Mouse (Mus musculus) adrenal gland (tissue): ENCODE data around the gene Crk.

ENCODE experiments used
- intact Hi-C: fragments of 180-260 bp; cut with DNase I; formaldehyde crosslinking; loops from one replicate; pipeline ENCODE4 v1.15.1; 2025

Gene Crk

DNA sequence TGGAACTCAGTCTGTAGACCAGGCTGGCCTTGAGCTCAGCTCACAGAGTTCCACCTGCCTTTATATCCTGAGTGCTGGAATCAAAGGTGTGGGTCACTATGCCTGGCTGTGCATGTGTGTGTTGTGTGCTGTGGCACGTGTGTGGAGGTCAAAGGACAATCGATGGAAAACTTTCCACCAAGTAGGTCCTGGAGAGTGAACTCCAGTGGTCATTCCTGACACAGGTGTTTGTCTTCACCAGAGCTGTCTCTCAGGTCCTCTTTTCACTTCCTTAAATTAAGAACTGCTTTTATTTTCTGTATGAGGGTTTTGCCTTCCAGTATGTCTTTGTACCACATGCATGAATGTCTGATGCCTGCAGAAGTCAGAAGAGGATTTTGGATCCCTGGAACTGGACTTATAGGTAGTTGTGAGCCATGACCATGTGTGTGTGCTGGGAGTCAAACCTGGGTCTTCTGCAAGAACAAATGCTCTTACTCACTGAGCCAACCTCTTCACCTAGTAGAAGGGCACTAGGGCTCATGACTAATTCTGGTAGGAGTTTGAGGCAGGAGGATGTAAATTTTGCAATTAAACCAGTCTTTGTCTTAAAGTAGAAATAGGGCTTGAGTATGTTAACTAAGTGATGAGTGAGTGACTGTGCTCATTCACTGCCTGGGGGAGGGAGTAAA lies 58.9 kb downstream of the Crk start:
- intact Hi-C loops, result no loop called here

DNA sequence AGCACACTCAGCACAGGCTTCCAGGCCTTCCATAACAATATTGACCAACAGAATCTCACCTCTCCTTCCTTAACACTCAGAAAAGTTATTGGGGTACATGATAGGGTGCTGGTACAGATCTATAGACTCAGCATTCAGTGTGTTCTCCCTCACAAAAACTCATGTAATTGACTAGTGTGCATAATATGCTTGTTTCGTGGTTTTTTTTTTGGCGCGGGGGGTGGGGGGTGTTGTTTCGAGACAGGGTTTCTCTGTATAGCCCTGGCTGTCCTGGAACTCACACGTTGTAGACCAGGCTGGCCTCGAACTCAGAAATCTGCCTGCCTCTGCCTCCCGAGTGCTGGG lies 59.4 kb downstream of the Crk start:
- intact Hi-C loops, result no loop called here

DNA sequence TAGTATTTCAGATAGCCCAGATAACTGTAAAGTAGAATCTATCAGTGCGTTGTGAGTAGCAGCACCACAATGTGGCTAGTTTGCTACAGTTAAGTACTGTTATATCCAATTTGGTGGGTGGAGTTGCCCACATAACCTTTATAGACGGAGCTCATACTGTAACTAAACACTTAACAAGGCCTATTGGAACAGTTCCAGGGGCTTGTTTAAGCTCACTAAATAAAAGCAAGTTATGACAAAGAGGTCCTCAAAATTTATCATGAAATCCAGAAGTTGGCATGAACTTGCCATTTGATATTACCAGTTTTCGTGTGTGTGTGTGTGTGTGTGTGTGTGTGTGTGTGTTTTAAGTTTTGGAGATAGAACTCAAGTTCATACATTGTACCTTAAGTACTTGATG lies 61.1 kb downstream of the Crk start:
- intact Hi-C loops, result no loop called here

DNA sequence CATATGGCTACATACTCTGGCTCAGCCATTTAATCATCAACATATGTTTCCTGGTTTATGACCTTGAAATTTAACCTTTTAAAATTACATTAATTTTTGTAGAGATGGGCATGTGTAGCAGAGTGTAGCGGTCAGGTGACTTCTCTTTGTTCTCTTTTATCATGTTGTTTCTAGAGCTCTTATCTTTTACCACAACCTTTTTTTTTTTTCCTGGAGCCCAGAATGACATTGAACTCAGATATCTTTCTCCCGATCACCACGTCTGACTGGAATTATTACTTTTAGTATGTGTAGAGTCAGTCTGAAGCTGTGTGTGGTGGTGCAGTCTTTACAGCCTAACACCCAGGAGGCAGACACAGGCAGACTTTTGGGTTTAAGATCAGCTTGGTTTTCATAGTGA lies 62.6 kb downstream of the Crk start:
- intact Hi-C loops, result no loop called here

DNA sequence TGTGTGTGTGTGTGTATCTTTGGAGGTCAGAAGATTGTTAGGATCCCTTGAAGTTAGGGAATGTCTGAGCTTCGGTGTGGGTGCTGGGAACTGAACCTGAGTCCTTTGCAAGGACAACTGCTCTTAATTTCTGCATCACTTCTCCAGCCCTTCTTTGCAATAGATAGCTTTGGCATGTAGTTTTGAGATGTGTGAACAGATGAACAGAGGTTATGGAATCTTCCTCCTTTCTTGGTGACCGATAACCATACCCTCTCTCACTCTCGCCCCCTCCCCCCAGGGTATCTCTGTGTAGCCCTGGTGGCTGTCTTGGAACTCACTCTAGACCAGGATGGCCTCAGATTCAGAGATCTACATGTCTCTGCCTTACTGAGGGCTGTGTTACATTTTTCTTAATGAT lies 65.7 kb downstream of the Crk start:
- intact Hi-C loops, result no loop called here

DNA sequence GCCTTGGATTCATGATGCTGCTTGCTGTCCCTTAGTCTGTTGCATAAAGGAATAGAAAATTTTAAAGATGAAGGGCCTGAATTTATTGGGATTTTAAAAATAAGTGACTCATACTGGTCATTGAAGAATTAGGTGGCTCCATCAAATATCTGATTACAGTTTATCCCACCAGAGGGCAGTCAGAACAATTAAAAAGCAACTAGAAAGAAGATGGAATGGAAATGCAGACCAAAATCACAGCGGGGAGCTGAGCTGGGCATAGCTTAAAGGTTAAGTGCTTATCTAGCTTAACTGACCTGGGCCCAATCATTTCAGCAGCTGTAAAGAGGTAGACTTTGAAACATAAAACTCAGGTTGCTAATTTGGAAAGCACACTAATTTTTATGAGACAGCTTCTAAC lies 71.5 kb downstream of the Crk start:
- intact Hi-C loops, result no loop called here

DNA sequence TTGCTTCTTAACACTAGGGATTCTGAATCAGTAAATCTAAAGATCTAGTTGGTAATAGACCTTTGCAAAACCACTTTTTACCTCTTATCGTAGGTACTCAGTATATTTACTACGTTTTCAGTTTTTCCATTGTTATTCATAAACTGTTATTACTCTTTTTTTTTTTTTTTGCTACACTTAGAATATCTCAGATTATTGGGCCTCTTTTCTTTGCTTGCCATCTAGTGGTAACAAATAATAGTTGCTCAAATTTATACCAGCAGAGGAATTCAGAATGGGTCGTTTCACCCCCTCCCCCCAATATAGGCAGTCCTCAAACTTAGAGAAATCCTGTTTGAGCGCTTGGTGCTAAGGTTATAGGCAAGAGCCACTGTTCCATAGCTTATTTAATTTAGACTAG lies 72.0 kb downstream of the Crk start:
- intact Hi-C loops, result no loop called here
